Mouse (Mus musculus): ENCODE results near the gene Psmb7. TPM values are rescaled to one million over a fixed set of nuclear protein-coding genes. Genes with fewer than 3 reads are reported as not detected.

Gene Psmb7
- polyA plus RNA-seq, 1 experiment from 2014 or later = 270 TPM

DNA sequence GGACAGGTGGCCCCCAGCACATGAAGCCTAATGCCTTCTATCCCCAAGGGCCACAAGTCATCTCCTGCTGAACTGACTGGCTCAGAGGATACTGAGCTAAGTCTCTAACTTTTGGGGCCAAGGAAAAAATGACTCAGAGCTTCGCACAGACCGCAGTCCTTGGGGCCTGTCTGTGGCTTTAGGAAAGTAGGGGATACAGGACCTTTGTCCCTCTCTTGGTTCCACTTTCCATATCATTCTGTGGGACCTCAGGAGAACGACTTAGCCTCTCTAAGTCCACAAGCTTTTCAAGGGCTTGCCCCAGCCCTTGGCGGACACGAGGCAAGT lies 9.4 kb upstream of the Psmb7 start:
- WGBS = 85% methylated on average over 5 of the region's 5 CpGs
- ATAC-seq (ENCODE audit: insufficient read depth) = no peak
- DNase-seq = no peak
- Histone ChIP-seq H3K4me3 (ENCODE audit: low read depth, low read length) (no peak overlapping the region), H3K27me3 (ENCODE audit: insufficient read depth, low read length) (no peaks in the 10 kb centered on the region), H3K4me1 (ENCODE audit: insufficient read depth) (no peaks in the 10 kb centered on the region), H3K9me3 (ENCODE audit: low read depth, low read length) (no peaks in the 10 kb centered on the region), H3K36me3 (ENCODE audit: insufficient read depth) (no peaks in the 10 kb centered on the region), H3K4me2 (no peak overlapping the region), H3K9ac (no peak overlapping the region), H3K27ac (ENCODE audit: low read depth) (no peak overlapping the region)
- no peak for TF ChIP-seq CTCF (IDR thresholded peaks at IDR 0.05; ENCODE audit: low read depth)

DNA sequence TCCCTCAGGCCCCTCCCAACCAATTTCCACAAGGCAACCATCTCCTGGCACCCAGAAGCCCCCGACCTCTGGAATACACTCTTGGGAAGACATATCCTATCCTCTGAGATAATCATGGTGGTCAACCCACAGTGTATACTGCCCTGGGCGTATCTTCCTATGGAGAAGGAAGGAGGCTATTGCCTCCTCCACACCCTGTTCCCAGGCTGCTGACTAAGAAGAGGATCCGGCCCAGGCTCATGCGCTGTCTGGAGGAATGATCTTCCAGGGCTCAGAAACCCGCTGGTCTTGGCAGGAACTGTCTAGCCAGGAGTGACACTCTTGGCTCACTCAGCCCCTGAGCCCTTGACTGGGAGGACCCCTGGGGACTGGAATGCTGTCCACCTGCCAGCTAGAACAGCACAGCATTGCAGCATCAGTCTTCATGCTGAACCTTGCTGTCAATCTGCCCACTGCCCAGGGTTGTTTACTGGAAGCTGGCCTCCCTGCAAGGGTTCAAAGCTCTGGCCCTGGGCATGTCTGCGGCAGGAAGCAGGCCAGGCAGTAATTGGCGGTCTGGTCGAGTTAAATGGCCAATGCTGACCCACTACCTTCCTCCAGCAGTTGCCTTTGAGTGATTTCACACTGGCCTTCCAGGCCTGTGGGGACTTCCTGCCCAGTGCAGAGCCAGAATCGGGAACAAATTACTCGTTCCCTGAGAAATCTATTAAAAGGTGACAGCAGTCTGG lies 8.8 kb upstream of the Psmb7 start:
- Histone ChIP-seq H3K4me1 (ENCODE audit: insufficient read depth) (no peaks in the 10 kb centered on the region), H3K4me2 (no peak overlapping the region), H3K27ac (ENCODE audit: low read depth) (no peak overlapping the region), H3K36me3 (ENCODE audit: insufficient read depth) (no peaks in the 10 kb centered on the region), H3K27me3 (ENCODE audit: insufficient read depth, low read length) (no peaks in the 10 kb centered on the region), H3K4me3 (ENCODE audit: low read depth, low read length) (no peak overlapping the region), H3K9ac (no peak overlapping the region), H3K9me3 (ENCODE audit: low read depth, low read length) (no peaks in the 10 kb centered on the region)
- ATAC-seq (ENCODE audit: insufficient read depth) (no peak), DNase-seq (no peak)
- WGBS = 58% methylated on average over 10 of the region's 10 CpGs
- TF ChIP-seq CTCF (IDR thresholded peaks at IDR 0.05; ENCODE audit: low read depth) = no peak

DNA sequence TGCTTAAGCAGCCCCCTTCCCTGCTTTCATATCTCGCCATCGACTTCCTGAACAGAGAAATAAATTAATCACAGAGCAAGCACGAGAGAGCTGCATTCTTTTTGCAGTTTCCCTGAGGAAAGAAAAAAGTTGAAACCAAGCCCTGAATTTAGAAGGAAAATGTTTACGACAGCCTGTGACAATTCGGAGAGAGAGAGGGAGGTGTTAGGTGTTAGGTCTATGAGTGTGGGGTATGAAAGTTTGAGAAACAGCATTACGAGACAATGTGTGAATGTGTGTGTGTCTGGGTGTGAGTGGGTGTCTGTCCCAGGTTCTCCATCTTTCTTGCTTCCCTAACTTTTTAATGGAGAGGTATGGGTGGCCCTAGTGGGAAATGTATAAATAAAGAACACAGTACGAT lies 8.2 kb upstream of the Psmb7 start:
- DNase-seq = no peak
- Histone ChIP-seq H3K4me3 (ENCODE audit: low read depth, low read length) (no peak overlapping the region), H3K27me3 (ENCODE audit: insufficient read depth, low read length) (no peaks in the 10 kb centered on the region), H3K4me2 (no peak overlapping the region), H3K9me3 (ENCODE audit: low read depth, low read length) (no peaks in the 10 kb centered on the region), H3K27ac (ENCODE audit: low read depth) (no peak overlapping the region), H3K9ac (no peak overlapping the region), H3K36me3 (ENCODE audit: insufficient read depth) (no peaks in the 10 kb centered on the region), H3K4me1 (ENCODE audit: insufficient read depth) (no peaks in the 10 kb centered on the region)
- WGBS = 56% methylated on average over 7 of the region's 7 CpGs
- no peak for TF ChIP-seq CTCF (IDR thresholded peaks at IDR 0.05; ENCODE audit: low read depth)
- no peak for ATAC-seq (ENCODE audit: insufficient read depth)

DNA sequence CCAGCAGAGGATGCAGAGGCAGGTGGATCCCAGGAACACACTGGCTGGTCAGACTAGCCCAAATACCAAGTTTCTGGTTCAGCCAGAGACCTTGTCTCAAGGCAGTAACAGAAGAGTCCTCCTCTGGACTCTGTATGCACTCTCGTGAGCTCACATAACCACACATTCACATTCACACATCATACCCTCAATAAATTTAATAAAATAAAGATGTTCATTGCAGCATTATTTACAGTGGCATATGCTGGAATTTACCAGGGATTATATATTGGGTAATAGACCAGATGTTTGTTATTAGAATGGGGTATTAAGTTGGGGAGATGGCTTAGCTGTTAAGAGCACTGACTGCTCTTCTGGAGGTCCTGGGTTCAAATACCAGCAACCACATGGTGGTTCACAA lies 6.5 kb upstream of the Psmb7 start:
- no peak for TF ChIP-seq CTCF (IDR thresholded peaks at IDR 0.05; ENCODE audit: low read depth)
- Histone ChIP-seq H3K4me3 (ENCODE audit: low read depth, low read length) (no peak overlapping the region), H3K4me1 (ENCODE audit: insufficient read depth) (no peaks in the 10 kb centered on the region), H3K27ac (ENCODE audit: low read depth) (no peak overlapping the region), H3K27me3 (ENCODE audit: insufficient read depth, low read length) (no peaks in the 10 kb centered on the region), H3K4me2 (no peak overlapping the region), H3K9ac (no peak overlapping the region), H3K36me3 (ENCODE audit: insufficient read depth) (no peaks in the 10 kb centered on the region), H3K9me3 (ENCODE audit: low read depth, low read length) (no peaks in the 10 kb centered on the region)
- WGBS = 73% methylated on average over 1 of the region's 1 CpGs
- ATAC-seq (ENCODE audit: insufficient read depth) (no peak), DNase-seq (no peak)

DNA sequence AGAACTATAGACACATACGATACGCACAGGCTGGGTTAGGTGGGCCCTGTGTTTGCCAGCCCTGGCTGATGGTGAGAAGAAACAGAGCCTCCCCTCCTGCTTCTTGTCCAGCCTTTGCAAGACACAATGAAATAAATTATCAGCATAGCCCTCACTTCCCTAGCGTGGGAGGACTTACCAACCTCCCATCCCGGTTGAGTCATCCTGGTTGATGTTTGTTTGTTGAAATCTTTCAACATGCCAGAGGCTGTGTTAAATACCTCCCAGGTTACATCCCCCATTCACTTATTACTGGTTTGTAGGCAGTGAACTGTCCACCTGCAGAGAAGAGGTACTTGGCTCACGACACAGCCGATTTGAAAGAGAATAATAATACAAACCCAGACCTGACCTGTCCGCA lies 3.8 kb upstream of the Psmb7 start:
- H3K27ac ChIP-seq (ENCODE audit: low read depth) = no peak overlapping the region
- H3K4me3 ChIP-seq (ENCODE audit: low read depth, low read length) = no peak overlapping the region
- H3K36me3 ChIP-seq (ENCODE audit: insufficient read depth) = no peaks in the 10 kb centered on the region
- no peak for TF ChIP-seq CTCF (IDR thresholded peaks at IDR 0.05; ENCODE audit: low read depth)
- ATAC-seq (ENCODE audit: insufficient read depth) (no peak), DNase-seq (no peak)
- 0 out of 2 replicates have a peak, but pooled peaks cover 3% of the 10 kb centered on the region for H3K4me1 ChIP-seq (ENCODE audit: insufficient read depth)
- H3K4me2 ChIP-seq = no peak overlapping the region
- WGBS = 83% methylated on average over 7 of the region's 7 CpGs
- H3K9me3 ChIP-seq (ENCODE audit: low read depth, low read length) = no peaks in the 10 kb centered on the region
- H3K27me3 ChIP-seq (ENCODE audit: insufficient read depth, low read length) = no peaks in the 10 kb centered on the region
- H3K9ac ChIP-seq = no peak overlapping the region

DNA sequence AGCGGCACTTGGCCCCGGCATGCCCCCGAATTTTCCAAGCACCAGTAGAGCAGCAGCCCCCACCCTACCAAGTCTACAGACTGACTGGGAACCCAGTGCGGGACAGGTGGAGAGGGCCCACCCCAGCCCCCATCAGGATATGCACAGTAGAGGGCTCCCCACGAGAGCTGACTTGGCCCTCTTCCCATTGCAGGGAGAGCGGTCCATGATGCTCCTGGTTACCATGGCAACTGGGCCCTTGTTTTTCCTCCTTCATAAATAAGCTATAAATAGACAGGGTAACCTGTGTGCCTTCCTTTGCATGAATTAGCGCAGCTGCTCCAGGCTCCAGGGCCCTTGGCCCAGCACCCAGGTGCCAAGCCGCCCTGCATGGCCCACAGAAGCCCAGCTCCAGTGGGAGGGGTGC lies 3.3 kb upstream of the Psmb7 start:
- DNase-seq (no peak), ATAC-seq (ENCODE audit: insufficient read depth) (no peak)
- Histone ChIP-seq H3K27ac (ENCODE audit: low read depth) (no peak overlapping the region), H3K36me3 (ENCODE audit: insufficient read depth) (no peaks in the 10 kb centered on the region), H3K4me2 (no peak overlapping the region), H3K9ac (no peak overlapping the region), H3K27me3 (ENCODE audit: insufficient read depth, low read length) (no peaks in the 10 kb centered on the region), H3K4me1 (ENCODE audit: insufficient read depth) (0 out of 2 replicates have a peak, but pooled peaks cover 5% of the 10 kb centered on the region), H3K4me3 (ENCODE audit: low read depth, low read length) (no peak overlapping the region), H3K9me3 (ENCODE audit: low read depth, low read length) (no peaks in the 10 kb centered on the region)
- no peak for TF ChIP-seq CTCF (IDR thresholded peaks at IDR 0.05; ENCODE audit: low read depth)
- WGBS = 67% methylated on average over 8 of the region's 8 CpGs

DNA sequence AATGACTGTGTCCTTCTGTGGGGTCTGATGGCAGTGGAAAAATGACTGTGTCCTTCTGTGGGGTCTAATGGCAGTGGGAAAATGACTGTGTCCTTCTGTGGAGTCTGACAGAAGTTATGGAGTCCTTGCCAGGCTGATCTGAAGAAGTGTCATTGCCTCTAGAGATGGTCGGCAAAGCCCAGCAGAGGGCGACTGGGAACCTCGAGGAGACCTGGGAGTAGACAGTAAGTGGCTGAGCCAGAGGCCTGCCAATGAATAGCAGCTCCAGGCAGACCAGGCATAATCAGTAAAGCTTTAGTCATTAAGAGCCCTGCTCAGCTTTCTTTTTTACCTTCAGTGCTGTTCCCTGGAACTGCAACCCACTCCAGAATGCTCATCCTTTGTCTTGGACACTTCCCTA lies 2.0 kb upstream of the Psmb7 start:
- 0% methylated on average over 3 of the region's 3 CpGs for WGBS
- Histone ChIP-seq H3K9me3 (ENCODE audit: low read depth, low read length) (no peaks in the 10 kb centered on the region), H3K9ac (no peak overlapping the region), H3K36me3 (ENCODE audit: insufficient read depth) (peaks cover 11% of the 10 kb centered on the region), H3K4me1 (ENCODE audit: insufficient read depth) (0 out of 2 replicates have a peak, but pooled peaks cover 5% of the 10 kb centered on the region), H3K27me3 (ENCODE audit: insufficient read depth, low read length) (no peaks in the 10 kb centered on the region), H3K27ac (ENCODE audit: low read depth) (no peak overlapping the region), H3K4me2 (no peak overlapping the region), H3K4me3 (ENCODE audit: low read depth, low read length) (no peak overlapping the region)
- peak; percentile 86 for DNase-seq
- peak; percentile 76 for TF ChIP-seq CTCF (IDR thresholded peaks at IDR 0.05; ENCODE audit: low read depth)
- peak; percentile 57 for ATAC-seq (ENCODE audit: insufficient read depth)

Data from lung, embryonic 14.5 days (tissue).